Mouse (Mus musculus) lung, postnatal 25 days (tissue): ENCODE data around the gene Paqr4.

Experiments used
- DNase-seq: peaks from one replicate; pipeline ENCODE4 v3.0.0; 2022; ENCODE audit warnings: low spot score

Paqr4 gene

DNA sequence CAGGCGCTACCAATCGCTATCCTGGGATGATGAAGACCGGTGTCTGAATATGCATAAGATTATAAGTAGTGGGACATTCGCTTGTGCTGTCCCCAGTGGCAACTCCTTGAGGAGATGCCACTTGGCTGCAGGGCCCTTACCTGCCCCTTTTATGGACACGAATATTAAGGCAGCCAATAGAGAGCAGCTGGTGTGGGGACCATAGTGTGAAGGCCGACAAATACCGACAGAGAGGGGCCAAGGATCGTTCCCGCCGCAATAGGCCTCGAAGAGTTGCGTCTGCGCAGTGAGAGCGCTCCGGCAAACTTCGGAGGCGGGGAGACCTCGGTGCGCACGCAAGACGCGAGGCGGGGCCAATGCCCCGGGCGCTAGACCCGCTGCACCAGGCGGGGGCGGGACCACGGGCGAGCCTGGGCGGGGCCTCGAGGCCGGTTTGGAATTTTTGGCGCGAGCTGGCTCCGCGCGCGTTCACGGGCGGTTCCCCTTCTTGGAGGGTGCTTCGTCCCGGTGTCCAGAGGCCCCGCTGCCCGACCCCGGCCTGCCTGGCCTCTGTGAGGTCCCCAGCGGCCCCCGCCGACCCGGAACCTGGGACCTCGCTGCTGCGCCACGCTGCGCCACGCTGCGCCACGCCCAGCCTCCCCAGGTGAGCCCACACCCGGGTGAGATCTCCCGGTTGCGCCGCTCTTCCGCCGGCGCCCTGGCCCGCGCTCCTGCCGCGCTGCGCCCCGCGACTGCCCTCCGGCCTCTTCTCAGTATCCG lies 14.5 kb downstream of the Paqr4 start, which contains the start of gene Pkmyt1:
Gene Pkmyt1, plus strand, starts transcription at position 338 of the 759 bp plus-strand sequence.
- DNase-seq: peak; percentile 95

GRCm38 (mm10) chr17:23725477-23725876 lies 15.2 kb downstream of the Paqr4 start:
- no peak for DNase-seq

- no peak for DNase-seq
These were observed 18.1 kb downstream of the Paqr4 start, which contains the start of gene 1520401A03Rik for GRCm38 (mm10) chr17:23722376-23723125. TSS of gene 1520401A03Rik (minus strand) at chr17:23722783.

- no peak for DNase-seq
These were observed 18.8 kb downstream of the Paqr4 start for GRCm38 (mm10) chr17:23721886-23722285.

DNA sequence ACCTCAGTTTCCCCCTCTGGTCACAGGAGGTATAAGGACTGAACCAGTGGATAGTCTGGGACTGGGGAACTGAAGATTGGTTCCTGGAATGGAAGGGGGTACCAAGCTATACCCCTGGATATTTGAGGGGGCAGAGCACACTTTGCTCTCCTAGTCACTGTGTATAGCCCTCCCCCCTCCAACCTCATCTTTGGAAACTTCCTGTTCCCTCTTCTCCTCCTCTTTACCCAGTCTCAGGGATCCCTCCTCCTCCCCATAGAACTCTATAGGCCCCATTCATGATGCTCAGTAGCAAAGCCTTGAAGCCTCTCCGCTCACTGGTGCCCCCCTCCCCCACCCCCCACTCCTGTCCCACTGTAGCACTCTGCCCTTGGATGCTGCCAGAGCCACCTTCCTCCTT lies 21.2 kb downstream of the Paqr4 start:
- no peak for DNase-seq

DNA sequence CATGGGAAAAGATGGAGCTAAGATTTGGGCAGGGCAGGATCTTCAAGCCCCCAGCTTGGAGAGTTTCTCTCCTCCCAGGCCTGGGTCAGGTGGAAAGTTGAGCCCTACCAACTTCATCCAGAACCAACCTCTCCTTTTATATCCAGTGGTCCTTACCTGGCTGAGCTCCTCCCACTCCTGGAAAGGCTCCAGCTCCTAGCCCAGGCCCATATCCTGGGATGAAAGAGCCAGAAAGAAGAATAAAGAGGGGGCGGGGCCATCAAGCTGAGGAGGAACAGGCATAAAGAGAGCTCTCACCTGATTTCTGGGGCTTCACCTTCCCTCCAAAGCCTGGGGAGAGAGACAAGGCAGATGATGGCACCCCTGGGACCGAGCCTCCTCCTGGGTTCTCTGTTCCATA lies 23.7 kb downstream of the Paqr4 start:
- DNase-seq: no peak

GRCm38 (mm10) chr17:23706212-23706611 lies 34.5 kb downstream of the Paqr4 start:
- peak; percentile 69 for DNase-seq

DNA sequence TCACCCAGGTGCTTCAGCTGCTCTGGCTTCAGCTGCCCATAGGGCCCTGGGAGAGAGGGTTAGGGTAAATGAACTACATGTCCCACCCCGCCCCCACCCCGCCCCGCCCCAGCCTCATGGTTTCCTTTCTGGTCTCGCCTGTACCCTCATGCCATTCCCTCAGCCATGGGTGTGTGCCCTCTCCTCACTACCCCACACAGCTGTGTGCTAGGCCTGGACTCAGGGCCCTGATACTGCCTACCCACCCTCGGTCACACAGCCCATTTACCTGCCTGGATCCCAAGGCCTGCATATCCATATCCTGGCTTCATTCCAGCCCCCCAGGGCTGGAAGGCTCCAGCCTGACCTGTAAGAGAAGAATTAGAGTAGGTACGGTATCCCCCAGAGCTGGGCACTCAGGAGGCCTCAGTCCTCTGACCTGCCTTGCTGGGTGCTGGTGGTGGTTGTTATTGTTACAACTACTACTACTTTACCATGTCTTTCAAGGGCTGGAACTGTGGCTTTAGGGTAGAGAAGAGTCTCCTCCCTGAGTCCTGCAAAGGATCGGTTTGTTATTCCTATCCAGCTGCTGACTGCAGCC lies 35.1 kb downstream of the Paqr4 start:
- DNase-seq: no peak

- DNase-seq: no peak
These were observed 35.9 kb downstream of the Paqr4 start for GRCm38 (mm10) chr17:23704741-23705140.

GRCm38 (mm10) chr17:23703301-23703700 lies 37.4 kb downstream of the Paqr4 start:
- no peak for DNase-seq

- peak; percentile 93 for DNase-seq
These were observed 40.6 kb downstream of the Paqr4 start for GRCm38 (mm10) chr17:23700079-23700478.

GRCm38 (mm10) chr17:23699131-23700077 lies 41.3 kb downstream of the Paqr4 start:
- DNase-seq: peak; percentile 37

- DNase-seq: no peak
These were observed 44.9 kb downstream of the Paqr4 start for GRCm38 (mm10) chr17:23695801-23696200.

- DNase-seq: no peak
These were observed 46.2 kb downstream of the Paqr4 start for GRCm38 (mm10) chr17:23694491-23694890.
